8 mouse cellular contexts compared by ENCODE assay signal in genomic region chr6:141248691-141249584, GRCm38 (mm10). TPM values are rescaled to one million over a fixed set of nuclear protein-coding genes. Genes with fewer than 3 reads are reported as not detected.
DNase-seq lines count a peak whose midpoint lies in the region; ATAC-seq and TF ChIP-seq lines count a peak whose summit lies in the region.

Gene Pde3a (plus strand): TSS chr6:141249269.

- H3K9ac ChIP-seq in forebrain, embryonic 13.5 days, result peak within 1 kb of the TSS; percentile 66
- peak within 1 kb of the TSS; percentile 76 for H3K9ac ChIP-seq in hindbrain, embryonic 16.5 days (ENCODE audit: low read depth, low read length)

- peak within 1 kb of the TSS; percentile 97 for H3K4me2 ChIP-seq in forebrain, embryonic 13.5 days
- H3K4me2 ChIP-seq in hindbrain, embryonic 16.5 days (ENCODE audit: low read length), result peak within 1 kb of the TSS; percentile 90

- peak within 1 kb of the TSS; percentile 84 for H3K4me3 ChIP-seq in E14TG2a.4 (replicated peaks; ENCODE audit: low read length)
- peak within 1 kb of the TSS; percentile 64 for H3K4me3 ChIP-seq in forebrain, embryonic 13.5 days
- peak within 1 kb of the TSS; percentile 84 for H3K4me3 ChIP-seq in hindbrain, embryonic 16.5 days (ENCODE audit: low read length)

- peak; percentile 63 for ATAC-seq in forebrain, embryonic 13.5 days
- ATAC-seq in hindbrain, embryonic 16.5 days, result peak; percentile 40
- no peak for ATAC-seq in megakaryocyte-erythroid progenitor cell, adult 5-6 weeks (replicated peaks; ENCODE audit: low FRiP score, low TSS enrichment, poor library complexity, severe bottlenecking)

- no peak within 1 kb of the TSS for H3K27ac ChIP-seq in forebrain, embryonic 13.5 days
- peak within 1 kb of the TSS; percentile 61; the same call in 1 of the 2 replicates for H3K27ac ChIP-seq in hindbrain, embryonic 16.5 days (ENCODE audit: low read depth, low read length)

- no peak for DNase-seq in adrenal gland, adult 2 months
- DNase-seq in adrenal gland, adult (ENCODE audit: inconsistent age in 2 of 2, low spot score in 1 of 2), result no peak
- peak; percentile 76 for DNase-seq in neural tube, embryonic 10.5 days (ENCODE audit: extremely low spot score, low spot score)
- DNase-seq in urinary bladder, postnatal 10 days (ENCODE audit: low spot score), result no peak

- WGBS in forebrain, embryonic 13.5 days, result 0% methylated on average over 26 of the region's 28 CpGs
- WGBS in hindbrain, embryonic 16.5 days, result 2% methylated on average over 27 of the region's 28 CpGs

- H3K4me1 ChIP-seq in E14TG2a.4 (replicated peaks; ENCODE audit: low read depth, low read length), result no peaks in the 10 kb centered on the region
- H3K4me1 ChIP-seq in forebrain, embryonic 13.5 days, result peaks cover 12% of the 10 kb centered on the region
- peaks cover 4% of the 10 kb centered on the region; the same call in 1 of the 2 replicates for H3K4me1 ChIP-seq in hindbrain, embryonic 16.5 days (ENCODE audit: control insufficient read depth, insufficient read depth, low read depth, low read length)

- peaks cover 67% of the 10 kb centered on the region for H3K27me3 ChIP-seq in E14TG2a.4 (ENCODE audit: insufficient read depth, low read length)
- peaks cover 39% of the 10 kb centered on the region for H3K27me3 ChIP-seq in forebrain, embryonic 13.5 days
- no peaks in the 10 kb centered on the region; the same call in 1 of the 2 replicates for H3K27me3 ChIP-seq in hindbrain, embryonic 16.5 days (replicated peaks; ENCODE audit: control insufficient read depth, insufficient read depth, low read length)

- H3K36me3 ChIP-seq in E14TG2a.4 (ENCODE audit: insufficient read depth, low read length), result no peaks in the 10 kb centered on the region
- no peaks in the 10 kb centered on the region for H3K36me3 ChIP-seq in forebrain, embryonic 13.5 days (ENCODE audit: poor library complexity, severe bottlenecking)
- no peaks in the 10 kb centered on the region for H3K36me3 ChIP-seq in hindbrain, embryonic 16.5 days (ENCODE audit: control insufficient read depth, insufficient read depth, low read length)

- no peak for TF ChIP-seq CTCF in E14TG2a.4 (conservative IDR thresholded peaks at IDR 0.05; ENCODE audit: low read length)

- H3K9me3 ChIP-seq in E14TG2a.4 (ENCODE audit: low read length), result no peaks in the 10 kb centered on the region
- no peaks in the 10 kb centered on the region for H3K9me3 ChIP-seq in forebrain, embryonic 13.5 days (replicated peaks)
- no peaks in the 10 kb centered on the region for H3K9me3 ChIP-seq in hindbrain, embryonic 16.5 days (ENCODE audit: control insufficient read depth, low read length)

RNA-seq across cellular contexts. Expression of gene Pde3a, which starts in this region (rescaled TPM):
- 10 to 100 TPM; 11.4 to 17.3 TPM for total RNA-seq in adrenal gland, adult 2 months (2021)
- polyA plus RNA-seq in adrenal gland, adult 2 months (2012; rRNA removed), result 4.2 and 4.5 TPM in 2 replicates
- polyA plus RNA-seq in forebrain, embryonic 13.5 days (2015; fragmentation: Nextera tagmentation; extraction: Ambion mirVana), result 0.84 and 0.96 TPM in 2 replicates
- 2.1 and 2.3 TPM in 2 replicates for polyA plus RNA-seq in hindbrain, embryonic 16.5 days (2015; fragmentation: Nextera tagmentation; extraction: Ambion mirVana)
- total RNA-seq in megakaryocyte-erythroid progenitor cell, adult 5-6 weeks (2014; fragmentation: Nextera tagmentation), result not detected in 2 replicates
- total RNA-seq in megakaryocyte-erythroid progenitor cell, adult 5-6 weeks (2017), result not detected in 2 replicates

Comparison
In these comparisons a context has a peak if more than half of its experiments do, and no peak if none do; other contexts are left out.
1. RNA of gene Pde3a (total RNA-seq): 11.4 to 17.3 TPM in adrenal gland, adult 2 months; not detected in megakaryocyte-erythroid progenitor cell, adult 5-6 weeks; every median in the first group is over 10 times any median in the second.
2. Peak in ATAC-seq, H3K4me3 ChIP-seq, H3K9ac ChIP-seq and H3K4me2 ChIP-seq in forebrain, embryonic 13.5 days; RNA of the gene not detected or under 1 TPM.
3. Peak in every context shown above with its lines, with median percentiles within 50 percentile points of each other: H3K4me3 ChIP-seq.